Mouse (Mus musculus) liver, embryonic 14.5 days (tissue): ENCODE measurements at regions not wholly inside any gene's neighbourhood (a gene's known extent, or its start where the extent isn't known, plus 50 kb on each side); places are given as distances from the start of the nearest gene placed in this dataset.

Source experiments
- ATAC-seq: fragments of 200-750 bp; cut with Nextera tagmentation; 2 replicates; pipeline ENCODE4 v1.8.0; 2017; ENCODE audit warnings: moderate number of reproducible peaks, mild to moderate bottlenecking, moderate library complexity; ENCODE audit not compliant: insufficient read depth
- DNase-seq, 3 experiments: peaks; one replicate each; pipeline ENCODE4 v3.0.0-alpha.2; 2012 to 2013; ENCODE audit warnings: low read depth in 3 of 3, low spot score in 3 of 3
- H3K27ac ChIP-seq: fragments of 300-500 bp; sonication (generic); 2 replicates; pipeline ENCODE4 v1.5.1; 2014; ENCODE audit warnings: moderate library complexity, mild to moderate bottlenecking, control low read depth, inconsistent platforms
- H3K27me3 ChIP-seq: fragments of 300-500 bp; sonication (generic); 2 replicates; pipeline ENCODE4 v1.6.1; 2014; ENCODE audit warnings: mild to moderate bottlenecking, low read length, moderate library complexity; ENCODE audit not compliant: control insufficient read depth, insufficient read depth
- H3K36me3 ChIP-seq: fragments of 300-500 bp; sonication (generic); replicated peaks from 2 replicates; pipeline ENCODE4 v1.6.1; 2014; ENCODE audit warnings: low read depth; ENCODE audit not compliant: control insufficient read depth, insufficient read depth
- H3K4me1 ChIP-seq, 2 experiments: fragments of 200-500 bp in 1 of 2; fragments of 300-500 bp in 1 of 2; sonication (generic) in 1 of 2; replicated peaks; 2 replicates each; pipeline ENCODE4 v1.6.1; 2012 to 2014; ENCODE audit warnings: antibody characterized with exemption in 1 of 2, inconsistent platforms in 1 of 2, low read length in 1 of 2; ENCODE audit not compliant: control insufficient read depth in 2 of 2, insufficient read depth in 2 of 2
- H3K4me2 ChIP-seq: fragments of 300-500 bp; sonication (generic); 2 replicates; pipeline ENCODE4 v1.6.1; 2014; ENCODE audit warnings: low read depth, mild to moderate bottlenecking, control low read depth, moderate library complexity
- H3K4me3 ChIP-seq, 2 experiments: fragments of 200-500 bp in 1 of 2; fragments of 300-500 bp in 1 of 2; sonication (generic) in 1 of 2; 2 replicates each; pipeline ENCODE4 v1.5.1; 2012 to 2014; ENCODE audit warnings: low read depth in 2 of 2, low read length in 2 of 2, mild to moderate bottlenecking in 2 of 2, control low read depth in 1 of 2, inconsistent platforms in 1 of 2, moderate library complexity in 1 of 2; ENCODE audit not compliant: insufficient read depth in 1 of 2
- H3K9ac ChIP-seq: fragments of 300-500 bp; sonication (generic); replicated peaks from 2 replicates; pipeline ENCODE4 v1.6.1; 2014; ENCODE audit warnings: mild to moderate bottlenecking, control low read depth, moderate library complexity
- H3K9me3 ChIP-seq: fragments of 300-500 bp; sonication (generic); 2 replicates; pipeline ENCODE4 v1.6.1; 2016; ENCODE audit warnings: low read length, mixed read lengths; ENCODE audit not compliant: control insufficient read depth
- CTCF ChIP-seq: IDR thresholded peaks from 2 replicates; pipeline ENCODE4 v1.5.1; 2016; ENCODE audit warnings: antibody characterized with exemption, low read depth, control low read depth
- EP300 ChIP-seq: IDR thresholded peaks from 2 replicates; pipeline ENCODE4 v1.6.1; 2016; ENCODE audit warnings: antibody characterized with exemption, low read depth
- WGBS: fragments of 180-500 bp; shearing (Covaris S2); extraction: QIAGEN DNeasy Blood & Tissue Kit; methylation state at CpG from one replicate; pipeline ENCODE4 v1.1.7; 2014; ENCODE audit not compliant: insufficient replicate concordance; 5-methylcytosine and 5-hydroxymethylcytosine counted together

DNA sequence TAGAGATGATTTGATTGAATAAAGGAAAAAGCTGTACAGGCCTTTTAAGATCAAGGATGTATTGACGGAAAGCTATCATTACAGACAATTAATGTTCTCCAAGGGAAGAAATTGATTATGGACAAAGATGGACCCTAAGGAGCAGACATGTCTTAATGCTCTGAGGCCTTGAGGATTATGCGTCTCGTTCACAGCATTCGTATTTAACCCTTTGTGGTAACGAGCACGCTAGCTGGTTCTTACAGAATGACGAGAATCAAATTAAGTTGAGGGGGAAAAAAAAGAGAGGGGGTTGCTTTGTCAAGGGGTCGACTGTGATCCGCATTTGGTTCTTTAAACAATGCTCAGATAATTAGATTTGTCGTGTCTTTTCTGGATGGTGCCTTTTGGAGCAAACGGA lies 233.3 kb upstream of the Dnajc19 start:
- DNase-seq (no peak), ATAC-seq (no peak)
- H3K36me3 ChIP-seq: no peaks in the 10 kb centered on the region
- H3K4me3 ChIP-seq: no peak overlapping the region
- no peak overlapping the region for H3K9ac ChIP-seq
- no peak overlapping the region for H3K4me2 ChIP-seq
- TF ChIP-seq CTCF (no peak), EP300 (no peak)
- no peaks in the 10 kb centered on the region for H3K4me1 ChIP-seq
- no peak overlapping the region for H3K27ac ChIP-seq
- WGBS: 64% methylated on average over 11 of the region's 11 CpGs
- H3K27me3 ChIP-seq: no peaks in the 10 kb centered on the region
- no peaks in the 10 kb centered on the region for H3K9me3 ChIP-seq

DNA sequence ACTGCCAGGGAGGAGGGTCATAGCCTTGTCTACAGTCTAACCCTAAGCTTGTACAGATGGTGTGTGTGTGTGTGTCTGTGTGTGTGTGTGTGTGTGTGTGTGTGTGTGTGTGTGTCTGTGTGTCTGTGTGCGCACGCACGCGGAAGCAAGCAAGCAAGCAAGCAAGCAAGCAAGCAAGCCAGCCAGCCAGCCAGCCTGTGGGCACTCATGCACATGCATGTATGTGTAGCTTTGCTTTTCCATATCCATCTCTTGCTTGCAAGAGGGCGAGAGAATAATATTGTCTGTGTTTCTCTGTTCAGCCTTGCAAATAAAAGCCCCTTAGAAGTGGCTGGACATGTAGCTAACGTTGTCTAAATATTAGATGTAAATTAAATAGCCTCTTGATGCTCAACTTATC lies 230.8 kb upstream of the Dnajc19 start:
- DNase-seq: no peak
- H3K4me2 ChIP-seq: no peak overlapping the region
- no peak overlapping the region for H3K27ac ChIP-seq
- H3K4me3 ChIP-seq: no peak overlapping the region
- no peak for ATAC-seq
- no peaks in the 10 kb centered on the region for H3K36me3 ChIP-seq
- H3K9me3 ChIP-seq: no peaks in the 10 kb centered on the region
- no peak overlapping the region for H3K9ac ChIP-seq
- TF ChIP-seq CTCF: no peak
- no peak for TF ChIP-seq EP300
- 79% methylated on average over 6 of the region's 6 CpGs for WGBS
- no peaks in the 10 kb centered on the region for H3K27me3 ChIP-seq
- H3K4me1 ChIP-seq: no peaks in the 10 kb centered on the region

DNA sequence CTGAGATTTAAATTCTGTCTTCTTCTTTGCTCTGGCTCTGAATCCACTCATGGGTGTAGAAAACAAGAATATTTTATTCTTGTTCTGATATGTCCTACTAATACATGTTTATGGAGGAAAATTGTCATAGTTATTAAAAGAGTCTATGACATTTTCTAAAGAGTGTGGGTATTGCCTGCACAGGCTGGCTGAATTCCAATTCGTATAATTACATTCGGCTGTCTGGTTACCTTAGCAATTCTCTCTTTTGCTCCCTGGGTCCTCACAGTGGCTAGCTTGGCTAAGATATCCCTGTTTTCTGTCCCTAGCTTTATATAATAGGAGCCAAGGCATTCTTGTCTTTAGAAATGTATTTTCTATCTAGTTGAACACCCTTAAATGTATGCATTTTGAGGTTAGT lies 218.5 kb upstream of the Dnajc19 start:
- no peak for TF ChIP-seq EP300
- no peak for TF ChIP-seq CTCF
- H3K4me3 ChIP-seq: no peak overlapping the region
- H3K4me1 ChIP-seq: no peaks in the 10 kb centered on the region
- no peak for DNase-seq
- H3K9ac ChIP-seq: no peak overlapping the region
- H3K36me3 ChIP-seq: no peaks in the 10 kb centered on the region
- H3K9me3 ChIP-seq: no peaks in the 10 kb centered on the region
- no peak overlapping the region for H3K27ac ChIP-seq
- no peak for ATAC-seq
- H3K4me2 ChIP-seq: no peak overlapping the region
- no peaks in the 10 kb centered on the region for H3K27me3 ChIP-seq
- 67% methylated on average over 2 of the region's 2 CpGs for WGBS

DNA sequence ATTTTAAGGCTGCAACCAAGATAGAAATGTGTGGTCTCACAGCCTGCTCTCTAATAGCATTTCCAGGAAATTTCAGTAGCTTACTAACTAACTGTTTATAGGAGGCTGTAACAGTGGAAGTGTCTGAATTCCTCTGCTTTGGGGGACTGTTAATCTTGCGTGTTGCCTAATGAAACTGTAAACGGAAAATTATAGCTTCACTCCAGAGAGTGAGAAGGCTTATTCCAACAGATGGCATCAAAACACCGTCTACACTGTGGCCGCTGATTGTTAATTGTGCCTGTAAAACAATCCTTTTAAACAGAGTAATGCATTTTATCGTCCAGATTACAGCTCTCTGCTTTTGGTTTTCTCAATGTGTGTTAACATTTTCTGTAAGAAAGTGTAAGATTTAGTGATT lies 206.7 kb upstream of the Dnajc19 start:
- H3K4me2 ChIP-seq: no peak overlapping the region
- H3K27ac ChIP-seq: no peak overlapping the region
- no peak for TF ChIP-seq CTCF
- TF ChIP-seq EP300: no peak
- H3K27me3 ChIP-seq: no peaks in the 10 kb centered on the region
- H3K4me1 ChIP-seq: no peaks in the 10 kb centered on the region
- ATAC-seq: no peak
- WGBS: 54% methylated on average over 5 of the region's 5 CpGs
- H3K36me3 ChIP-seq: no peaks in the 10 kb centered on the region
- H3K9ac ChIP-seq: no peak overlapping the region
- no peaks in the 10 kb centered on the region for H3K9me3 ChIP-seq
- H3K4me3 ChIP-seq: no peak overlapping the region
- DNase-seq: no peak

- TF ChIP-seq CTCF (no peak), EP300 (no peak)
- Histone ChIP-seq H3K9ac (no peak overlapping the region), H3K4me3 (no peak overlapping the region), H3K27me3 (no peaks in the 10 kb centered on the region), H3K4me2 (no peak overlapping the region), H3K9me3 (no peaks in the 10 kb centered on the region), H3K4me1 (no peaks in the 10 kb centered on the region), H3K36me3 (no peaks in the 10 kb centered on the region), H3K27ac (no peak overlapping the region)
- ATAC-seq (no peak), DNase-seq (no peak)
- 69% methylated on average over 10 of the region's 10 CpGs for WGBS
Observed at GRCm38 (mm10) chr3:34270154-34270553, 189.0 kb upstream of the Dnajc19 start.

DNA sequence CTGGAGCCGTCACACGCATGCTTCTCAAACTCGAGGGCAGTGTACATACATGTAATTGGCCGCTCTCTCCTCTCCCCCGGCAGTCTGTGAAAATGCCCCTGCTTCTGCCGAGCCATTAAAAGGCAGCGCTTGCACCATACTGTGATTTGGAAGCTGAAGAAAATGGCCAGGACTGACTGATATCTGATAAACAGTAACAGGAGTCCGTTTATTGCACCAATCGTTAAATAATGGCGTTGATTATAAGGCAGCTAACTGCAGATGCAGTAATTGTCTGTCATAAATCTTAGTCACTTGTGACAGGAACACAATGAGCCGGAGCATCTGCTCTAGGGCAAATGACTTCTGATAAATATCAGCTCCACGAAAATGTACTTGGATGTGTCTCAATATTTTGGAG lies 185.3 kb upstream of the Dnajc19 start:
- Histone ChIP-seq H3K9me3 (no peaks in the 10 kb centered on the region), H3K4me3 (no peak overlapping the region), H3K36me3 (no peaks in the 10 kb centered on the region), H3K9ac (no peak overlapping the region), H3K4me1 (no peaks in the 10 kb centered on the region), H3K27ac (no peak overlapping the region), H3K27me3 (no peaks in the 10 kb centered on the region), H3K4me2 (no peak overlapping the region)
- no peak for ATAC-seq
- no peak for TF ChIP-seq EP300
- no peak for TF ChIP-seq CTCF
- WGBS: 62% methylated on average over 12 of the region's 12 CpGs
- no peak for DNase-seq
